ENCODE assay signal across 18 mouse cellular contexts in genomic region chr10:118001501-118001900, GRCm38 (mm10).
DNase-seq lines count a peak whose midpoint lies in the region; ATAC-seq and TF ChIP-seq lines count a peak whose summit lies in the region.
"Had no signal": no experiment of that assay in that cellular context is flagged by ENCODE, and none has a peak within 500 bp of the region (broad histone marks: within the 10 kb centered on the region; RNA-seq: fewer than 3 reads in every experiment).

No protein-coding gene starts in this region.

- H3K36me3 ChIP-seq in heart, embryonic 12.5 days = no peaks in the 10 kb centered on the region
- H3K36me3 ChIP-seq in heart, embryonic 11.5 days (ENCODE audit: control insufficient read depth, insufficient read depth, low read length) = no peaks in the 10 kb centered on the region
- H3K36me3 ChIP-seq in thymus, adult 2 months (ENCODE audit: control insufficient read depth, insufficient read depth, low read length) = no peaks in the 10 kb centered on the region
- H3K36me3 ChIP-seq in liver, embryonic 13.5 days = no peaks in the 10 kb centered on the region
- H3K36me3 ChIP-seq in limb, embryonic 10.5 days = no peaks in the 10 kb centered on the region
- H3K36me3 ChIP-seq: forebrain, embryonic 15.5 days; G1E; midbrain, embryonic 13.5 days had no signal

- no peak overlapping the region for H3K9ac ChIP-seq in heart, embryonic 12.5 days
- no peak overlapping the region for H3K9ac ChIP-seq in heart, embryonic 11.5 days (ENCODE audit: low read depth, low read length)
- no peak overlapping the region for H3K9ac ChIP-seq in liver, embryonic 13.5 days
- H3K9ac ChIP-seq: forebrain, embryonic 15.5 days; hindbrain, embryonic 14.5 days; midbrain, embryonic 13.5 days had no signal

- no peak overlapping the region for H3K4me3 ChIP-seq in heart, embryonic 12.5 days
- no peak overlapping the region for H3K4me3 ChIP-seq in heart, embryonic 11.5 days (ENCODE audit: low read depth, low read length)
- no peak overlapping the region for H3K4me3 ChIP-seq in thymus, adult 2 months (ENCODE audit: control insufficient read depth, insufficient read depth, low read length)
- no peak overlapping the region for H3K4me3 ChIP-seq in liver, embryonic 13.5 days (replicated peaks)
- H3K4me3 ChIP-seq in limb, embryonic 10.5 days = no peak overlapping the region
- no peak overlapping the region for H3K4me3 ChIP-seq in lung, adult 2 months (replicated peaks; ENCODE audit: extremely low read depth, low read depth, low read length)
- H3K4me3 ChIP-seq: forebrain, embryonic 15.5 days; left cerebral cortex, adult 2 months; midbrain, embryonic 13.5 days had no signal

- H3K27ac ChIP-seq in heart, embryonic 12.5 days (ENCODE audit: poor library complexity, severe bottlenecking) = no peak overlapping the region
- no peak overlapping the region for H3K27ac ChIP-seq in heart, embryonic 11.5 days (ENCODE audit: low read depth, low read length)
- H3K27ac ChIP-seq in thymus, adult 2 months (ENCODE audit: control insufficient read depth, insufficient read depth, low read length) = no peak overlapping the region
- H3K27ac ChIP-seq in liver, embryonic 13.5 days = no peak overlapping the region
- no peak overlapping the region for H3K27ac ChIP-seq in limb, embryonic 10.5 days
- H3K27ac ChIP-seq: forebrain, embryonic 15.5 days; hindbrain, embryonic 14.5 days; left cerebral cortex, adult 2 months; macrophage; midbrain, embryonic 13.5 days had no signal

- H3K9me3 ChIP-seq in heart, embryonic 12.5 days (replicated peaks) = peaks cover 2% of the 10 kb centered on the region; the same call in 1 of the 2 replicates
- H3K9me3 ChIP-seq in heart, embryonic 11.5 days (replicated peaks; ENCODE audit: control insufficient read depth, low read length) = no peaks in the 10 kb centered on the region
- no peaks in the 10 kb centered on the region for H3K9me3 ChIP-seq in liver, embryonic 13.5 days (replicated peaks)
- H3K9me3 ChIP-seq in limb, embryonic 10.5 days (replicated peaks) = no peaks in the 10 kb centered on the region
- H3K9me3 ChIP-seq: forebrain, embryonic 15.5 days; midbrain, embryonic 13.5 days had no signal

- TF ChIP-seq CTCF in thymus, adult 2 months (IDR thresholded peaks at IDR 0.05; ENCODE audit: borderline replicate concordance, control insufficient read depth, extremely low read depth, insufficient read depth, low read length, poor library complexity) = no peak
- TF ChIP-seq CTCF in lung, adult 2 months (IDR thresholded peaks at IDR 0.05; ENCODE audit: insufficient read depth, low read length) = no peak

- no peaks in the 10 kb centered on the region for H3K27me3 ChIP-seq in heart, embryonic 12.5 days (replicated peaks)
- H3K27me3 ChIP-seq in heart, embryonic 11.5 days (ENCODE audit: control insufficient read depth, insufficient read depth, low read length) = no peaks in the 10 kb centered on the region
- no peaks in the 10 kb centered on the region for H3K27me3 ChIP-seq in thymus, adult 2 months (ENCODE audit: control insufficient read depth, insufficient read depth, low read length)
- H3K27me3 ChIP-seq in liver, embryonic 13.5 days = no peaks in the 10 kb centered on the region
- H3K27me3 ChIP-seq in limb, embryonic 10.5 days (ENCODE audit: low read depth, poor library complexity, severe bottlenecking) = no peaks in the 10 kb centered on the region
- H3K27me3 ChIP-seq: forebrain, embryonic 15.5 days; midbrain, embryonic 13.5 days had no signal

- peaks cover 16% of the 10 kb centered on the region for H3K4me1 ChIP-seq in heart, embryonic 12.5 days (replicated peaks)
- 0 out of 2 replicates have a peak, but pooled peaks cover 2% of the 10 kb centered on the region for H3K4me1 ChIP-seq in heart, embryonic 11.5 days (ENCODE audit: control insufficient read depth, insufficient read depth, low read length)
- H3K4me1 ChIP-seq in thymus, adult 2 months (replicated peaks; ENCODE audit: control insufficient read depth, insufficient read depth, low read length) = peaks cover 33% of the 10 kb centered on the region
- no peaks in the 10 kb centered on the region for H3K4me1 ChIP-seq in liver, embryonic 13.5 days (replicated peaks)
- H3K4me1 ChIP-seq in limb, embryonic 10.5 days = peaks cover 17% of the 10 kb centered on the region
- no peaks in the 10 kb centered on the region; the same call in 1 of the 2 replicates for H3K4me1 ChIP-seq in lung, adult 2 months (ENCODE audit: control insufficient read depth, insufficient read depth, low read length)
- H3K4me1 ChIP-seq: midbrain, embryonic 13.5 days had no signal

- 45% methylated on average over 4 of the region's 4 CpGs for WGBS in heart, embryonic 12.5 days
- WGBS in heart, embryonic 11.5 days (ENCODE audit: insufficient replicate concordance) = 40% methylated on average over 4 of the region's 4 CpGs
- 80% methylated on average over 4 of the region's 4 CpGs for WGBS in thymus, adult 2 months
- WGBS in liver, embryonic 13.5 days (ENCODE audit: insufficient replicate concordance) = 44% methylated on average over 4 of the region's 4 CpGs
- 52% methylated on average over 4 of the region's 4 CpGs for WGBS in limb, embryonic 10.5 days
- 59% methylated on average over 4 of the region's 4 CpGs for WGBS in lung, adult 2 months

- 0 out of 2 replicates have a peak overlapping the region, but pooled peaks have one; percentile 0 for H3K4me2 ChIP-seq in heart, embryonic 12.5 days
- H3K4me2 ChIP-seq in heart, embryonic 11.5 days = no peak overlapping the region
- peak overlapping the region; percentile 28; the same call in 1 of the 2 replicates for H3K4me2 ChIP-seq in liver, embryonic 13.5 days
- H3K4me2 ChIP-seq: forebrain, embryonic 15.5 days; hindbrain, embryonic 14.5 days; midbrain, embryonic 13.5 days had no signal

- no peak for ATAC-seq in heart, embryonic 12.5 days (ENCODE audit: insufficient number of reproducible peaks, low FRiP score)
- ATAC-seq in heart, embryonic 11.5 days (replicated peaks; ENCODE audit: insufficient number of reproducible peaks, low FRiP score, low TSS enrichment) = no peak
- ATAC-seq in liver, embryonic 13.5 days (ENCODE audit: low read depth) = no peak
- ATAC-seq: forebrain, embryonic 15.5 days; midbrain, embryonic 13.5 days had no signal

- peak; percentile 25 for DNase-seq in thymus, postnatal 4 days
- no peak for DNase-seq in thymus, adult 2 months
- no peak for DNase-seq in liver, embryonic 13.5 days
- no peak for DNase-seq in limb, embryonic 10.5 days (ENCODE audit: low spot score)
- DNase-seq in urinary bladder, postnatal 14 days (ENCODE audit: low spot score) = no peak
- no peak for DNase-seq in lung, adult 2 months
- DNase-seq: cerebellum, postnatal 10 days; kidney, adult 2 months; kidney, postnatal 25 days; lung, adult 18-20 months had no signal

- TF ChIP-seq POLR2A in thymus, adult 2 months (IDR thresholded peaks at IDR 0.05; ENCODE audit: control insufficient read depth, extremely low read depth, insufficient read depth, low read length, poor library complexity) = no peak
- TF ChIP-seq POLR2A in lung, adult 2 months (IDR thresholded peaks at IDR 0.05; ENCODE audit: borderline replicate concordance, extremely low read depth, low read depth, low read length) = no peak
